Mouse (Mus musculus): ENCODE data around the gene Gm28363.
"Not testable (repeated sequence)": the region's sequence is repeated elsewhere in the genome, so short reads cannot be mapped to it uniquely, and the experiment has no call there.

The Gm28363 gene

GRCm38 (mm10) chr1:117696831-117697230, at the start of gene Gm28363:
TSS of gene Gm28363 (plus strand) at chr1:117697131.
- DNase-seq: not testable (repeated sequence)

DNA sequence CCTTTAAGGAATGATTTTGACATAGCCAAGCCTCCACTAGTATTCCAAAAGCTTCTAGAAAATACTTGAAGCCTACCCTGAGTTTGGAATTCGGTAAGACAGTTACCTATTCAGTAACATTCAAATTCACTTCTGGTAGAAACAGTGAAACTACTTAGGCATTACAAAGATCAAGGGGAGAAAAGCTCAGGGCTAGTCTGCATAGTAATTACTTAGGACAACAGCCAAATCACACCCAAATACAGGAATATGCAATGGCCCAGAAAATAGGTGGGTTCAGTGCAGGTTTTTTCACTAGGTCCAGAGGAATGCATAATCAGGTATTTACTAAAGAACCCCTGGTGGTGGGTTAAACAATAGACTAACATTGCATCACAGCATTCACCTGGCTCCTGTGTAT, 46.7 kb upstream of the Gm28363 start:
- DNase-seq: not testable (repeated sequence)

Data from embryo, embryonic 11 days (tissue).